Mouse (Mus musculus) thymus, adult 2 months (tissue): Measurements from ENCODE around the gene Cdk14. TPM values are rescaled to one million over a fixed set of nuclear protein-coding genes. Genes with fewer than 3 reads are reported as not detected.

ENCODE experiments used
- DNase-seq: peaks from one replicate; pipeline ENCODE4 v3.0.0; 2021
- H3K27ac ChIP-seq: fragments of 200-500 bp; 2 replicates; pipeline ENCODE4 v1.5.1; 2012; ENCODE audit warnings: low read length, control low read depth; ENCODE audit not compliant: control insufficient read depth, insufficient read depth
- H3K27me3 ChIP-seq: fragments of 200-500 bp; 2 replicates; pipeline ENCODE4 v1.6.1; 2012; ENCODE audit warnings: mild to moderate bottlenecking, low read length, moderate library complexity, mixed read lengths; ENCODE audit not compliant: control insufficient read depth, insufficient read depth
- H3K36me3 ChIP-seq: fragments of 200-500 bp; 2 replicates; pipeline ENCODE4 v1.6.1; 2012; ENCODE audit warnings: mild to moderate bottlenecking, low read length, moderate library complexity; ENCODE audit not compliant: control insufficient read depth, insufficient read depth
- H3K4me1 ChIP-seq: fragments of 200-500 bp; replicated peaks from 2 replicates; pipeline ENCODE4 v1.6.1; 2012; ENCODE audit warnings: low read length; ENCODE audit not compliant: control insufficient read depth, insufficient read depth
- H3K4me3 ChIP-seq: fragments of 200-500 bp; 2 replicates; pipeline ENCODE4 v1.5.1; 2012; ENCODE audit warnings: mild to moderate bottlenecking, low read length, control low read depth, moderate library complexity; ENCODE audit not compliant: control insufficient read depth, insufficient read depth
- CTCF ChIP-seq: fragments of 200-500 bp; IDR thresholded peaks from 2 replicates; pipeline ENCODE4 v1.5.1; 2012; ENCODE audit warnings: mild to moderate bottlenecking, control low read depth, low read length, moderate library complexity, borderline replicate concordance; ENCODE audit not compliant: control insufficient read depth, poor library complexity, insufficient read depth; ENCODE audit errors: extremely low read depth
- POLR2A ChIP-seq: fragments of 200-500 bp; IDR thresholded peaks from 2 replicates; pipeline ENCODE4 v1.6.1; 2012; ENCODE audit warnings: mild to moderate bottlenecking, low read length, control low read depth, moderate library complexity; ENCODE audit not compliant: control insufficient read depth, poor library complexity, insufficient read depth; ENCODE audit errors: extremely low read depth
- whole genome bisulfite sequencing: fragments of 180-500 bp; shearing (Covaris S2); methylation state at CpG from one replicate; pipeline ENCODE4 v1.1.7; 2018; 5-methylcytosine and 5-hydroxymethylcytosine counted together
- polyA plus RNA-seq: library from polyadenylated mRNA; depleted of rRNA; stranded (reverse); fragments of >200 nt; gene quantifications from 2 replicates; pipeline ENCODE4 v1.2.3, GENCODE M21; 2012

The Cdk14 gene
- polyA plus RNA-seq, 1 experiment, result 0.90 TPM

- Histone ChIP-seq H3K27ac (no peak overlapping the region), H3K27me3 (no peaks in the 10 kb centered on the region), H3K4me1 (no peaks in the 10 kb centered on the region), H3K4me3 (no peak overlapping the region), H3K36me3 (no peaks in the 10 kb centered on the region)
- no peak for TF ChIP-seq POLR2A
- no peak for TF ChIP-seq CTCF
- DNase-seq, result no peak
- 91% methylated on average over 12 of the region's 12 CpGs for WGBS
Measured at GRCm38 (mm10) chr5:5301571-5302079, 118.5 kb downstream of the Cdk14 start.

- no peak for TF ChIP-seq CTCF
- no peak for TF ChIP-seq POLR2A
- Histone ChIP-seq H3K27me3 (no peaks in the 10 kb centered on the region), H3K27ac (no peak overlapping the region), H3K4me1 (no peaks in the 10 kb centered on the region), H3K4me3 (no peak overlapping the region), H3K36me3 (no peaks in the 10 kb centered on the region)
- no peak for DNase-seq
- WGBS, result 41% methylated on average over 2 of the region's 2 CpGs
Measured at GRCm38 (mm10) chr5:5300998-5301397, 119.1 kb downstream of the Cdk14 start.

- H3K36me3 ChIP-seq, result no peaks in the 10 kb centered on the region
- no peak overlapping the region for H3K4me3 ChIP-seq
- no peaks in the 10 kb centered on the region for H3K4me1 ChIP-seq
- TF ChIP-seq POLR2A (no peak), CTCF (no peak)
- no peak for DNase-seq
- 94% methylated on average over 1 of the region's 1 CpGs for WGBS
- no peak overlapping the region for H3K27ac ChIP-seq
- H3K27me3 ChIP-seq, result no peaks in the 10 kb centered on the region
Measured at GRCm38 (mm10) chr5:5300290-5300689, 119.8 kb downstream of the Cdk14 start.

- no peak for TF ChIP-seq CTCF
- no peak for TF ChIP-seq POLR2A
- 87% methylated on average over 7 of the region's 7 CpGs for WGBS
- Histone ChIP-seq H3K36me3 (no peaks in the 10 kb centered on the region), H3K27me3 (no peaks in the 10 kb centered on the region), H3K27ac (no peak overlapping the region), H3K4me1 (no peaks in the 10 kb centered on the region), H3K4me3 (no peak overlapping the region)
- no peak for DNase-seq
Measured at GRCm38 (mm10) chr5:5297222-5297621, 122.9 kb downstream of the Cdk14 start.

GRCm38 (mm10) chr5:5296773-5297172 is 123.3 kb downstream of the Cdk14 start:
- no peak overlapping the region for H3K4me3 ChIP-seq

GRCm38 (mm10) chr5:5292830-5293542 is 127.1 kb downstream of the Cdk14 start:
- Histone ChIP-seq H3K4me3 (no peak overlapping the region), H3K27ac (no peak overlapping the region), H3K4me1 (no peaks in the 10 kb centered on the region), H3K36me3 (no peaks in the 10 kb centered on the region), H3K27me3 (no peaks in the 10 kb centered on the region)
- no peak for TF ChIP-seq POLR2A
- TF ChIP-seq CTCF, result no peak
- no peak for DNase-seq
- 95% methylated on average over 8 of the region's 8 CpGs for WGBS

More at GRCm38 (mm10) chr5:5296773-5297172, 123.3 kb downstream of the Cdk14 start:
- Histone ChIP-seq H3K4me1 (no peaks in the 10 kb centered on the region), H3K27me3 (no peaks in the 10 kb centered on the region), H3K27ac (no peak overlapping the region), H3K36me3 (no peaks in the 10 kb centered on the region)
- TF ChIP-seq CTCF (no peak), POLR2A (no peak)
- DNase-seq, result no peak

GRCm38 (mm10) chr5:5291321-5291991 is 128.7 kb downstream of the Cdk14 start:
- Histone ChIP-seq H3K27ac (no peak overlapping the region), H3K27me3 (no peaks in the 10 kb centered on the region), H3K4me3 (no peak overlapping the region), H3K4me1 (no peaks in the 10 kb centered on the region), H3K36me3 (no peaks in the 10 kb centered on the region)
- DNase-seq, result no peak
- 81% methylated on average over 6 of the region's 6 CpGs for WGBS
- TF ChIP-seq POLR2A (no peak), CTCF (no peak)
